Mouse (Mus musculus) cerebral cortex, adult 2 months (tissue): ENCODE data around the gene Gpr179.

Experiments used
- WGBS: fragments of 180-500 bp; shearing (Covaris S2); methylation state at CpG from one replicate; pipeline ENCODE4 v1.1.7; 2018; 5-methylcytosine and 5-hydroxymethylcytosine counted together

Gpr179 gene

GRCm38 (mm10) chr11:97285852-97286775 lies 65.8 kb downstream of the Gpr179 start:
- WGBS: 76% methylated on average over 9 of the region's 9 CpGs

GRCm38 (mm10) chr11:97284854-97285253 lies 67.0 kb downstream of the Gpr179 start:
- WGBS: 81% methylated on average over 4 of the region's 4 CpGs

GRCm38 (mm10) chr11:97282179-97282578 lies 69.7 kb downstream of the Gpr179 start:
- 91% methylated on average over 6 of the region's 6 CpGs for WGBS
